Mouse (Mus musculus) liver, adult 2 months (tissue): Measurements from ENCODE around the gene Dnajc6.

ENCODE experiments used
- CTCF ChIP-seq: fragments of 200-500 bp; IDR thresholded peaks from 2 replicates; pipeline ENCODE4 v1.5.1; 2011; ENCODE audit warnings: low read depth, low read length, control low read depth
- POLR2A ChIP-seq: fragments of 200-500 bp; IDR thresholded peaks from 2 replicates; pipeline ENCODE4 v1.6.1; 2011; ENCODE audit warnings: low read length, control low read depth; ENCODE audit not compliant: insufficient read depth; ENCODE audit errors: extremely low read depth

GRCm38 (mm10) chr4:101555016-101555415 lies 58.6 kb downstream of the Dnajc6 start:
- no peak for TF ChIP-seq CTCF
- TF ChIP-seq POLR2A: no peak
